Mouse (Mus musculus) midbrain, embryonic 14.5 days (tissue): ENCODE results near the gene Parp14. TPM values are rescaled to one million over a fixed set of nuclear protein-coding genes. Genes with fewer than 3 reads are reported as not detected.
"Not testable (repeated sequence)": the region's sequence is repeated elsewhere in the genome, so short reads cannot be mapped to it uniquely, and the experiment has no call there.

Source experiments
- ATAC-seq: fragments of 200-750 bp; cut with Nextera tagmentation; 2 replicates; pipeline ENCODE4 v1.8.0; 2017; ENCODE audit warnings: moderate number of reproducible peaks, moderate library complexity; ENCODE audit not compliant: low FRiP score, low TSS enrichment
- DNase-seq: peaks from one replicate; pipeline ENCODE4 v3.0.0-alpha.2; 2015
- H3K27ac ChIP-seq: fragments of 300-500 bp; sonication (generic); replicated peaks from 2 replicates; pipeline ENCODE4 v1.5.1; 2014; ENCODE audit warnings: mild to moderate bottlenecking, low read depth, low read length, moderate library complexity
- H3K27me3 ChIP-seq: fragments of 300-500 bp; sonication (generic); 2 replicates; pipeline ENCODE4 v1.6.1; 2014; ENCODE audit warnings: low read length, control low read depth, mixed read lengths; ENCODE audit not compliant: control insufficient read depth, insufficient read depth
- H3K36me3 ChIP-seq: fragments of 300-500 bp; sonication (generic); 2 replicates; pipeline ENCODE4 v1.6.1; 2014; ENCODE audit warnings: low read length, control low read depth; ENCODE audit not compliant: control insufficient read depth, insufficient read depth
- H3K4me1 ChIP-seq: fragments of 300-500 bp; sonication (generic); 2 replicates; pipeline ENCODE4 v1.6.1; 2014; ENCODE audit warnings: mild to moderate bottlenecking, antibody characterized with exemption, low read length, control low read depth; ENCODE audit not compliant: control insufficient read depth, insufficient read depth
- H3K4me2 ChIP-seq: fragments of 300-500 bp; sonication (generic); 2 replicates; pipeline ENCODE4 v1.6.1; 2014; ENCODE audit warnings: mild to moderate bottlenecking, low read length, moderate library complexity
- H3K4me3 ChIP-seq: fragments of 300-500 bp; sonication (generic); replicated peaks from 2 replicates; pipeline ENCODE4 v1.5.1; 2014; ENCODE audit warnings: low read depth, low read length
- H3K9ac ChIP-seq: fragments of 300-500 bp; sonication (generic); replicated peaks from 2 replicates; pipeline ENCODE4 v1.6.1; 2014; ENCODE audit warnings: mild to moderate bottlenecking, low read length, moderate library complexity
- H3K9me3 ChIP-seq: fragments of 300-500 bp; sonication (generic); 2 replicates; pipeline ENCODE4 v1.6.1; 2016; ENCODE audit warnings: low read length, control low read depth, mixed read lengths; ENCODE audit not compliant: control insufficient read depth
- WGBS: fragments of 180-500 bp; shearing (Covaris S2); extraction: QIAGEN DNeasy Blood & Tissue Kit; methylation state at CpG from one replicate; pipeline ENCODE4 v1.1.7; 2014; 5-methylcytosine and 5-hydroxymethylcytosine counted together
- polyA plus RNA-seq: library from polyadenylated mRNA; unstranded; fragments of >200 nt; fragmentation: Nextera tagmentation; extraction: Ambion mirVana; gene quantifications from 2 replicates; pipeline ENCODE4 v1.2.1, GENCODE M21; 2014

The Parp14 gene
- polyA plus RNA-seq, 1 experiment from 2014 or later = 0.62 TPM

DNA sequence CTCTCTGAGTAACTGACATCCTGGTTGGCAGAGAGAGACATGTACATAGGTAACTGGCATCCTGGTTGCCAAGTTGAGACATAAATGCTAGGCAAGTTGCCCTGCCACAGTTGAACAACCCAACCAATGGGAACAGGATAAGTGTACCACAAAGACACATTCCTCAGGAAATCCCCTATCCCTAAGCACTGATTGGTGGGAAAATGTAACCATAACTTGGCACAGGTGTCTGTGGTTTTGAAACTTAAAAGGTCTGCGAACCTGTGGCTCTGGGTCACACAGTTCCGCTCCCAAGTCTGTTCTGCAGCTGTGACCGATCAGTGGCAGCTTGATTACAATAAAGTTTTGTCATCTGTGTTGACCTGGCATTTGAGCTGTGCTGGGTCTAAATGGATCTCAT, 34.0 kb upstream of the Parp14 start:
- no peak for ATAC-seq

DNA sequence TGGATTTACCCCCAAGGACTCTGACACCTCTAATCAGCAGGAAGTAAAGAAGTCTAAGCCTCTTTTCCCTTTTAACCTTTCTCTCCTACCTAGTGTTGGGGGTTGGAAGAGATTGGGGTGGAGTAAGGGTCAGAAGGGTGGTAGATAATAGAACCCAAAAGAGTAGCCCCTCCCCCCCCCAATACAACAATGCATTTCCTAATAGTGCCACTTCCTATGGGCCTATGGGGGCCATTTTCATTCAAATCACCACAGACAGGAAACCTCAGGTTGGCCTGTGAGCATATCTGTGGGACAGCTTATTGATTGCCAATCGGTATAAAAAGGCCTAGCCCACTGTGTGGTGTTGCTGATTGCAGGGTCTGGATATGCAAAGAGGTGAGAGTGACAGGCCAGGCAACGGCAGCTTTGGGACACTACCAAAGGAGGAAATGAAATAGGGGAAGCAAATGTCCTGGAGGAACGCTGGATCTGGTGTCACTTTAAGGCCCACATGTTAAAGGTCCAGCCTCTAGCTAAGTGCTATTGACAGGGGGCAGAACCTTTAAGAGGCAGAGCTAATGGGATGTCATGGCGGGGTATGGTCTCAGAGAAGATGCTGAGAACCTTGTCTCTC, 32.9 kb upstream of the Parp14 start:
- Histone ChIP-seq H3K9me3 (no peaks in the 10 kb centered on the region), H3K27me3 (no peaks in the 10 kb centered on the region), H3K27ac (no peak overlapping the region), H3K4me3 (no peak overlapping the region), H3K9ac (no peak overlapping the region), H3K4me2 (no peak overlapping the region), H3K4me1 (no peaks in the 10 kb centered on the region), H3K36me3 (no peaks in the 10 kb centered on the region)
- DNase-seq (no peak), ATAC-seq (no peak)
- 82% methylated on average over 4 of the region's 4 CpGs for WGBS

More for the DNA sequence above, 34.0 kb upstream of the Parp14 start:
- no peaks in the 10 kb centered on the region for H3K36me3 ChIP-seq
- no peak overlapping the region for H3K4me2 ChIP-seq
- H3K27me3 ChIP-seq = no peaks in the 10 kb centered on the region
- H3K4me1 ChIP-seq = no peaks in the 10 kb centered on the region
- H3K9ac ChIP-seq = no peak overlapping the region
- no peaks in the 10 kb centered on the region for H3K9me3 ChIP-seq
- no peak overlapping the region for H3K27ac ChIP-seq
- WGBS = 94% methylated on average over 3 of the region's 3 CpGs
- DNase-seq = no peak
- no peak overlapping the region for H3K4me3 ChIP-seq

DNA sequence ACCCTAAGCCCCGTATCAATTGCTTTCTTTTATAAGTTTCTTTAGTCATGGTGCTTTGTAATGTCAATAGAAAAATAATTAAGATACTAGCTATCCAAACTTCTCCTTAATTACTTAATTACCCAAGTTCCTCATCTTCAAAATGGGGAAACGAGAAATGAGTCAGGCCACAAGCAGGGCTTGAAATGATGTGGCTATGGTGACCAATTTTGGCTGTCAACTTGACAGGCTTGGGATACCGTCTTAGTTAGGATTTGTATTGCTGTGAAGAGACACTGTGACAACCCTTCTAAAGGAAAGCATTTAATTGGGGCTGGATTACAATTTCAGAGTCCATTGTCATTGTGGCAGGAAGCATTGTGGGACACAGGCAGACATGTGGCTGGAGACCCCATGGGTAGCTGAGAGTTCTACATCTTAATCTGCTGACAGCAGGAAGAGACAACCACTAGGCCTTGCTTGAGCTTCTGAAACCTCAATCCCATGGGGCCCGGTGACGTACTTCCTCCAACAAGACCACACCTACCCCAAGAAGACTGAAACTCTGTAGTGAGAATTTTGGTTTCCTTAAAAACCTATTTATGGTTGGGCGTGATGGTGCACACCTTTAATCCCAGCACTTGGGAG, 31.8 kb upstream of the Parp14 start:
- Histone ChIP-seq H3K27me3 (no peaks in the 10 kb centered on the region), H3K4me2 (no peak overlapping the region), H3K9ac (no peak overlapping the region), H3K9me3 (no peaks in the 10 kb centered on the region), H3K36me3 (no peaks in the 10 kb centered on the region), H3K4me1 (no peaks in the 10 kb centered on the region), H3K27ac (no peak overlapping the region), H3K4me3 (no peak overlapping the region)
- WGBS = 74% methylated on average over 6 of the region's 6 CpGs
- no peak for DNase-seq
- no peak for ATAC-seq

DNA sequence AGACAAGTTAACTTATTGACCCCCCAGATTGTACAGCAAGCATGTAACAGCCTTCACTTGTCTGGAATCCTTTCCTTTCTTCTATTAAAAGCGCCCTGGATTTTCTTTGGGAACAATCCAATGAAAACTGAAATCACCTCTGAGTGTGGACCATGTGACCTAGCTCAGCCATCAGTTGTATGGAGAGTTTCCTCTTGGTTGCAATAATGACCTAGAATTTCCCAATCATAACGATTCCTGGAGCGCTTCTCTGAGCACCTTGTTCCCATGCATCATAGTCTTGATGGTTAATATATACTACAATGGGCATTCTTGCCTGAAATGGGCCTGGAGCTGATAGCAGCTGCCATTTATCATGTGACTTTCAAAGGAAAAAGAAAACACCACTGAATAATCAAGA, 29.2 kb upstream of the Parp14 start:
- H3K4me1 ChIP-seq = no peaks in the 10 kb centered on the region

DNA sequence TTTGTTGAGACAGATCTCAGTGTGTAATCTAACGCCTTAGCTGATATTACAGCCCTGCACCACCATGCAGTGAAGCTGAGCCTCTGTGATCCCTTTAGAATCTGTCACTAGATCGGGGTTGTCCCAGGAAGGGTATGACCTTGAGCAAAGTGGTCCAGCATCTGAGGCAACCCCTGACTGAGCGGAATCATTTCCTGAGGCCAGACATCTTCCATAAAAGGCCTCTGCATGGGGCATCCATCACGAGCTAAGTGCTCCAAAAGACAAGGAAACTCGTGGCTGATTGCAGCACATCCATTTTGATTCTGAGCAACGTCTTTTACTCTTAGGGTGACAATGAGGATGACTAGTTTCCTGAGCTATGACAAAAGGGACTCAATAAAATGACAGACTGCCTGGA, 23.7 kb upstream of the Parp14 start:
- Histone ChIP-seq H3K9ac (no peak overlapping the region), H3K9me3 (no peaks in the 10 kb centered on the region), H3K4me3 (no peak overlapping the region), H3K4me1 (no peaks in the 10 kb centered on the region), H3K27ac (no peak overlapping the region), H3K36me3 (no peaks in the 10 kb centered on the region), H3K27me3 (no peaks in the 10 kb centered on the region), H3K4me2 (no peak overlapping the region)
- DNase-seq (no peak), ATAC-seq (no peak)
- WGBS = 55% methylated on average over 6 of the region's 6 CpGs

More for the DNA sequence above, 29.2 kb upstream of the Parp14 start:
- Histone ChIP-seq H3K4me2 (no peak overlapping the region), H3K4me3 (no peak overlapping the region), H3K27me3 (no peaks in the 10 kb centered on the region), H3K27ac (no peak overlapping the region), H3K9me3 (no peaks in the 10 kb centered on the region), H3K36me3 (no peaks in the 10 kb centered on the region), H3K9ac (no peak overlapping the region)
- no peak for ATAC-seq
- 92% methylated on average over 3 of the region's 3 CpGs for WGBS
- DNase-seq = no peak

DNA sequence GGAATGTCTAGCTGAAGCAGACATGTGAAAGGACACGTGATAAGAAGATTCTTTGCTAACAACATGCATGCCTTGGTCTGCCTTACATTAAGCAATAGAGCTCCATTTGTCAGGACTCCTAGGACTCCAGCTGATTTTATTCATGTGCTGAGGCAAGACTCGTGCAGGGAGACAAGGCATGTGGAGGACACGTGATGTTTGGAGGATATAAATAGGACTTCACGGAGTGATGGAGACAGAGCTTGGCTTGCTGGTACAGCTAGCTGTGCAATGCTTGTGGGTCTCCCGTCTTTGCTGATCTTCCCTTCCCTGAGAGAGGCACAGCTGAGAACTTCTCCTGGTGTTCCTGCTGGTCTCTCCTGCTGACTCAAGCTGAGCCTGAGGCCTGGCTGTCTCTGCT, 20.3 kb upstream of the Parp14 start:
- H3K36me3 ChIP-seq, H3K27ac ChIP-seq, DNase-seq, H3K4me2 ChIP-seq, ATAC-seq, H3K4me1 ChIP-seq, H3K27me3 ChIP-seq, H3K9ac ChIP-seq, H3K9me3 ChIP-seq, H3K4me3 ChIP-seq: not testable (repeated sequence)
- 89% methylated on average over 5 of the region's 5 CpGs for WGBS

DNA sequence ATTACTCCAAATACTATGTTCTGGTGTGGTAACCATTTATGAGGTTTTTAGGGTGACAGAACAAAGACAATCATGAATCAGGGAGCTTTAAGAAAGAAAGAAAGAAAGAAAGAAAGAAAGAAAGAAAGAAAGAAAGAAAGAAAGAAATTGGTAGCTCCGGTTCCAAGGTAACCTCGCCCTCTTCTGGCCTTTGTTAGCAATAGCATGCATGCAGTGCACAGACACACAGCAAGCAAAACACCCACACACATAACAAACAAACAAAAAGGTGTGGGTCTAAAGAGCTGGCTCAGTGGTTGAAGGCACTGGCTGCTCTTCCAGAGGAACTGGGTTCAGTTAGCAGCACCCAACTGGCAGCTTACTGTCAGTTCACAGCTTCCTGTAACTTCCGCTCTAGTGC, 19.3 kb upstream of the Parp14 start:
- Histone ChIP-seq H3K27ac (no peak overlapping the region), H3K27me3 (no peaks in the 10 kb centered on the region), H3K4me2 (no peak overlapping the region), H3K9me3 (no peaks in the 10 kb centered on the region), H3K9ac (no peak overlapping the region), H3K4me3 (no peak overlapping the region), H3K36me3 (no peaks in the 10 kb centered on the region), H3K4me1 (no peaks in the 10 kb centered on the region)
- DNase-seq = peak; percentile 34
- ATAC-seq = no peak
- 66% methylated on average over 3 of the region's 3 CpGs for WGBS

DNA sequence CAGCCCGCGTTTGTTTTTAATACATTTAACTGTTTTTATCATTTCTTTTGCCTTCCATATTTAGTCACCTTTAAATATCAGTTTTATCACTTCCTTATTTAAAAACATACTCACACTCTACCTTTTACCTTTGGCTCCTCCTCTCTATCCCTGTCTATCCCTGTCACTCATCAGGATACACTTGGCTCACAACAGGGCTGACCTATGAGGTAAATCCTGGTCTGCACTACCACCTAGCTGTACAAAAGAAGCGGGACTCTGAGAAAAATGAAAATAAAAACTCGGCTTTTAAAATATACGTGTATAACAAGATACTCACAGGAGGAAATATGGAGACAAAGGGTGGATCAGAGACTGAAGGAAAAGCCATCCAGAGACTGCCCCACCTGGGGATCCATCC, 17.6 kb upstream of the Parp14 start:
- no peak overlapping the region for H3K27ac ChIP-seq
- no peak overlapping the region for H3K4me2 ChIP-seq
- no peaks in the 10 kb centered on the region for H3K9me3 ChIP-seq
- no peak overlapping the region for H3K4me3 ChIP-seq
- H3K27me3 ChIP-seq = no peaks in the 10 kb centered on the region
- no peak for ATAC-seq
- no peaks in the 10 kb centered on the region for H3K36me3 ChIP-seq
- H3K4me1 ChIP-seq = no peaks in the 10 kb centered on the region
- no peak overlapping the region for H3K9ac ChIP-seq
- DNase-seq = no peak
- 91% methylated on average over 5 of the region's 5 CpGs for WGBS

DNA sequence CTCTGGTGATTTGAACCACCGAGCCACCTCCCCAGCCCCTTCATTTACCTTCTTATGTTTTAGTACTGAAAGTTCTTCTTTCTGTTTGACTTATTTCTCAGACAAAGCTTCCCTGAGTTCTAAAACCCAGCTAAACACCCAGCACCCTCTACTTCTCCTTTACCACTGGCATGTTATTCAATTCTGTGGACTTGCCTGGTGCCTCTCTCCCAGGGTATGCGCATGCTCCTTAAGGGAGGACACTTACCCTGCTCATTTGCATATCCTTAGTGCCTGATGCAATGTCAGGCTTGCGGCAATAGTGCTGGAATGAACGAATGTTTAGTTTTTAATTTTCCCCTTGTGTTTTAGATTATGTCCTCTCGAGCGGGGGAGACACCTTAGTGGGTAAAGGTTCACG, 16.8 kb upstream of the Parp14 start:
- no peak overlapping the region for H3K9ac ChIP-seq
- no peak for ATAC-seq
- H3K4me3 ChIP-seq = no peak overlapping the region
- H3K4me2 ChIP-seq = no peak overlapping the region
- H3K4me1 ChIP-seq = no peaks in the 10 kb centered on the region
- DNase-seq = no peak
- H3K9me3 ChIP-seq = no peaks in the 10 kb centered on the region
- H3K27ac ChIP-seq = no peak overlapping the region
- no peaks in the 10 kb centered on the region for H3K36me3 ChIP-seq
- WGBS = 87% methylated on average over 7 of the region's 7 CpGs
- H3K27me3 ChIP-seq = no peaks in the 10 kb centered on the region
